Mouse (Mus musculus): ENCODE measurements around the gene Cd63. TPM values are rescaled to one million over a fixed set of nuclear protein-coding genes. Genes with fewer than 3 reads are reported as not detected.

The Cd63 gene
- polyA plus RNA-seq, 1 experiment: 2,043 TPM

GRCm38 (mm10) chr10:128918246-128918645, 17.5 kb downstream of the Cd63 start:
- Histone ChIP-seq H3K4me3 (ENCODE audit: insufficient read depth, poor library complexity, severe bottlenecking) (no peak overlapping the region), H3ac (ENCODE audit: control insufficient read depth, insufficient read length, low read depth) (peak overlapping the region; percentile 0), H3K79me2 (ENCODE audit: control insufficient read depth, insufficient read depth) (peaks cover 45% of the 10 kb centered on the region), H3K27me3 (ENCODE audit: control insufficient read depth, insufficient read depth, insufficient read length) (no peaks in the 10 kb centered on the region), H3K79me3 (ENCODE audit: low read depth) (peaks cover 26% of the 10 kb centered on the region), H3K36me3 (ENCODE audit: control insufficient read depth, insufficient read depth) (peaks cover 56% of the 10 kb centered on the region)
- TF ChIP-seq USF1 (IDR thresholded peaks at IDR 0.05; ENCODE audit: low read depth) (peak; percentile 10), CTCF (IDR thresholded peaks at IDR 0.05; ENCODE audit: control insufficient read depth, insufficient read depth, insufficient read length) (no peak)

- TF ChIP-seq MYOD1 (IDR thresholded peaks at IDR 0.05; ENCODE audit: control insufficient read depth, insufficient read length, low read depth) (no peak), MAX (IDR thresholded peaks at IDR 0.05) (no peak), USF1 (IDR thresholded peaks at IDR 0.05; ENCODE audit: low read depth) (no peak), FOSL1 (IDR thresholded peaks at IDR 0.05; ENCODE audit: insufficient read depth, low read length, poor library complexity, severe bottlenecking) (no peak), CEBPB (IDR thresholded peaks at IDR 0.05; ENCODE audit: low read depth) (no peak), CTCF (IDR thresholded peaks at IDR 0.05; ENCODE audit: control insufficient read depth, insufficient read depth, insufficient read length) (no peak), MYOG (IDR thresholded peaks at IDR 0.05; ENCODE audit: control insufficient read depth, extremely low read depth, insufficient read length) (no peak)
- peaks cover 43% of the 10 kb centered on the region for H3K79me2 ChIP-seq (ENCODE audit: control insufficient read depth, insufficient read depth)
- H3ac ChIP-seq (ENCODE audit: control insufficient read depth, insufficient read length, low read depth): peak overlapping the region; percentile 54
- peaks cover 17% of the 10 kb centered on the region for H3K79me3 ChIP-seq (ENCODE audit: low read depth)
- H3K36me3 ChIP-seq (ENCODE audit: control insufficient read depth, insufficient read depth): peaks cover 47% of the 10 kb centered on the region
- H3K4me3 ChIP-seq (ENCODE audit: insufficient read depth, poor library complexity, severe bottlenecking): no peak overlapping the region
- no peaks in the 10 kb centered on the region for H3K27me3 ChIP-seq (ENCODE audit: control insufficient read depth, insufficient read depth, insufficient read length)
Measured at GRCm38 (mm10) chr10:128919203-128919631, 18.4 kb downstream of the Cd63 start.

GRCm38 (mm10) chr10:128919966-128920365, 19.2 kb downstream of the Cd63 start:
- Histone ChIP-seq H3K36me3 (ENCODE audit: control insufficient read depth, insufficient read depth) (peaks cover 39% of the 10 kb centered on the region), H3ac (ENCODE audit: control insufficient read depth, insufficient read length, low read depth) (no peak overlapping the region), H3K79me3 (ENCODE audit: low read depth) (peaks cover 9% of the 10 kb centered on the region), H3K27me3 (ENCODE audit: control insufficient read depth, insufficient read depth, insufficient read length) (no peaks in the 10 kb centered on the region), H3K4me3 (ENCODE audit: insufficient read depth, poor library complexity, severe bottlenecking) (no peak overlapping the region), H3K79me2 (ENCODE audit: control insufficient read depth, insufficient read depth) (peaks cover 43% of the 10 kb centered on the region)
- TF ChIP-seq USF1 (IDR thresholded peaks at IDR 0.05; ENCODE audit: low read depth): no peak
- TF ChIP-seq MAX (IDR thresholded peaks at IDR 0.05): peak; percentile 12

- peaks cover 35% of the 10 kb centered on the region for H3K79me2 ChIP-seq (ENCODE audit: control insufficient read depth, insufficient read depth)
- no peaks in the 10 kb centered on the region for H3K27me3 ChIP-seq (ENCODE audit: control insufficient read depth, insufficient read depth, insufficient read length)
- peaks cover 3% of the 10 kb centered on the region for H3K79me3 ChIP-seq (ENCODE audit: low read depth)
- H3K4me3 ChIP-seq (ENCODE audit: insufficient read depth, poor library complexity, severe bottlenecking): no peak overlapping the region
- peaks cover 31% of the 10 kb centered on the region for H3K36me3 ChIP-seq (ENCODE audit: control insufficient read depth, insufficient read depth)
- H3ac ChIP-seq (ENCODE audit: control insufficient read depth, insufficient read length, low read depth): peak overlapping the region; percentile 20
- no peak for TF ChIP-seq CEBPB (IDR thresholded peaks at IDR 0.05; ENCODE audit: low read depth)
- no peak for TF ChIP-seq FOSL1 (IDR thresholded peaks at IDR 0.05; ENCODE audit: insufficient read depth, low read length, poor library complexity, severe bottlenecking)
- no peak for TF ChIP-seq MYOD1 (IDR thresholded peaks at IDR 0.05; ENCODE audit: control insufficient read depth, insufficient read length, low read depth)
- TF ChIP-seq MYOG (IDR thresholded peaks at IDR 0.05; ENCODE audit: control insufficient read depth, extremely low read depth, insufficient read length): no peak
- no peak for TF ChIP-seq USF1 (IDR thresholded peaks at IDR 0.05; ENCODE audit: low read depth)
- TF ChIP-seq MAX (IDR thresholded peaks at IDR 0.05): no peak
- TF ChIP-seq CTCF (IDR thresholded peaks at IDR 0.05; ENCODE audit: control insufficient read depth, insufficient read depth, insufficient read length): no peak
Measured at GRCm38 (mm10) chr10:128920736-128921161, 20.0 kb downstream of the Cd63 start.

GRCm38 (mm10) chr10:128921251-128921650, 20.5 kb downstream of the Cd63 start:
- Histone ChIP-seq H3K79me2 (ENCODE audit: control insufficient read depth, insufficient read depth) (peaks cover 30% of the 10 kb centered on the region), H3K79me3 (ENCODE audit: low read depth) (no peaks in the 10 kb centered on the region), H3ac (ENCODE audit: control insufficient read depth, insufficient read length, low read depth) (peak overlapping the region; percentile 88), H3K36me3 (ENCODE audit: control insufficient read depth, insufficient read depth) (peaks cover 26% of the 10 kb centered on the region), H3K4me3 (ENCODE audit: insufficient read depth, poor library complexity, severe bottlenecking) (no peak overlapping the region), H3K27me3 (ENCODE audit: control insufficient read depth, insufficient read depth, insufficient read length) (no peaks in the 10 kb centered on the region)
- TF ChIP-seq USF1 (IDR thresholded peaks at IDR 0.05; ENCODE audit: low read depth) (no peak), MAX (IDR thresholded peaks at IDR 0.05) (peak; percentile 24)

- Histone ChIP-seq H3K36me3 (ENCODE audit: control insufficient read depth, insufficient read depth) (peaks cover 17% of the 10 kb centered on the region), H3K79me2 (ENCODE audit: control insufficient read depth, insufficient read depth) (peaks cover 23% of the 10 kb centered on the region), H3K27me3 (ENCODE audit: control insufficient read depth, insufficient read depth, insufficient read length) (no peaks in the 10 kb centered on the region), H3K4me3 (ENCODE audit: insufficient read depth, poor library complexity, severe bottlenecking) (peak overlapping the region; percentile 36), H3K79me3 (ENCODE audit: low read depth) (no peaks in the 10 kb centered on the region), H3ac (ENCODE audit: control insufficient read depth, insufficient read length, low read depth) (peak overlapping the region; percentile 82)
- TF ChIP-seq MYOD1 (IDR thresholded peaks at IDR 0.05; ENCODE audit: control insufficient read depth, insufficient read length, low read depth) (peak; percentile 100), CTCF (IDR thresholded peaks at IDR 0.05; ENCODE audit: control insufficient read depth, insufficient read depth, insufficient read length) (no peak), FOSL1 (IDR thresholded peaks at IDR 0.05; ENCODE audit: insufficient read depth, low read length, poor library complexity, severe bottlenecking) (peak; percentile 37), MAX (IDR thresholded peaks at IDR 0.05) (peak; percentile 11), CEBPB (IDR thresholded peaks at IDR 0.05; ENCODE audit: low read depth) (no peak)
Measured at GRCm38 (mm10) chr10:128921883-128922821, 21.4 kb downstream of the Cd63 start.
